Mouse (Mus musculus): Measurements from ENCODE around the gene Ttc39d.

DNA sequence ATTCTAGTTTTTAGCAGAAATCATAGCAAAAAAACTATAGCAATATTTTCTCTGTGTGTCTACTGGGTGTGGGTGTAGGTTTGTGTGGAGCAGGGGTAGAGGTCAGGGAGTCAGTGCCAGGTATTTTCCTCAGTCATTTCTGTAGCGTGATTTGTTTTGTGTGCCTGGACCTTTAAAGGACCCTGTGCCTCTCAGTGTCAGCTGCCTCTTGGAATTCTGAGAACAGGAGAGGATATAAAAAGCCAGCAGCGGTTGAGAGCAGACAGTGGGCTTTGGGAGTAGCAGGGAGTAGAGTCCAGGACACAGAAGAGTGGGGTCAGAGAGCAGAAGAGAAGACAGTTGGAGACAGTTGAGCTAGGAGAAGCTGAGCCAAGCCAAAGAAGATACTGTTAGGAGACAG, 12.9 kb downstream of the Ttc39d start:
- TF ChIP-seq POLR2A (IDR thresholded peaks at IDR 0.05; ENCODE audit: low read depth, low read length) (no peak), CTCF (IDR thresholded peaks at IDR 0.05; ENCODE audit: borderline replicate concordance, insufficient read depth, low read length) (no peak)

Measured in embryonic fibroblast, embryonic 13.5 days (primary cell).